In the genomic region with DNA sequence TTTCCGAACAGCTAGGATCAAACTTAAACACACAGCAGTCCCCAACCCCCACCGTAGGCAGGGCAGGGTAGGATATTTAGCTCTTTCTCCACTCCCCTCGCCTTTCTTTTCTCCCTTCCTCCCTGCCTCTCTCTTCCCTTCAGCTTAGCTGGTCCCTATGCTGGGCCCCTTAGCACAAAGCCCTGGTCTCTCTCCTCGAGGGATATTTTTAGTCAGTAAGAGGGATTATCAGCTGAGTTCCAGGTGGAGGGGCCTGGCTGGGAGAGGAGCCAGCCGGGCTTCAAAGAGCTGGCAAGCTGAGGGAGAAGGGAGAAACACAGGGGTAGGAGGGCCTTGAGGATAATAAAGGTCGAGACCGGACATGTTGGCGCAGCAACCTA, we compare ENCODE assay signal across 7 mouse cellular contexts. TPM values are rescaled to one million over a fixed set of nuclear protein-coding genes. Genes with fewer than 3 reads are reported as not detected.
A peak's percentile ranks its signal among the peaks of the same experiment; 100 is the strongest.
DNase-seq lines count a peak whose midpoint lies in the region; ATAC-seq and TF ChIP-seq lines count a peak whose summit lies in the region.

No protein-coding gene starts in this region.

- H3K9me3 ChIP-seq in heart, embryonic 10.5 days, result no peaks in the 10 kb centered on the region
- no peaks in the 10 kb centered on the region for H3K9me3 ChIP-seq in limb, embryonic 14.5 days (ENCODE audit: control insufficient read depth, low read length)

- intact Hi-C loops in left cerebral cortex, postnatal 36 days (cut with DNase I), result no loop called here

- no peak for TF ChIP-seq POLR2A in limb, embryonic 14.5 days (IDR thresholded peaks at IDR 0.05; ENCODE audit: borderline replicate concordance, extremely low read depth, insufficient read depth, insufficient read length)

- no peak overlapping the region for H3K4me2 ChIP-seq in limb, embryonic 14.5 days (replicated peaks; ENCODE audit: low read depth, low read length, severe bottlenecking)

- H3K9ac ChIP-seq in limb, embryonic 14.5 days (ENCODE audit: low read depth, low read length, severe bottlenecking), result 0 out of 2 replicates have a peak overlapping the region, but pooled peaks have one; percentile 21

- peak; percentile 80 for ATAC-seq in limb, embryonic 14.5 days (ENCODE audit: low FRiP score, low read depth)
- ATAC-seq in frontal cortex, adult (ENCODE audit: low TSS enrichment), result no peak

- H3K4me3 ChIP-seq in heart, embryonic 10.5 days, result peak overlapping the region; percentile 24; the same call in 1 of the 2 replicates
- H3K4me3 ChIP-seq in limb, embryonic 14.5 days (replicated peaks; ENCODE audit: low read length), result no peak overlapping the region

- DNase-seq in Muller cell, postnatal 12 days (ENCODE audit: inconsistent ontology term), result peak; percentile 56
- peak; percentile 30 for DNase-seq in adrenal gland, adult 8-10 months
- peak; percentile 92 for DNase-seq in heart, embryonic 10.5 days (ENCODE audit: low spot score)
- peak; percentile 25 for DNase-seq in limb, embryonic 14.5 days (ENCODE audit: low spot score)
- no peak for DNase-seq in cerebellum, adult 11 months
- DNase-seq in left cerebral cortex, postnatal 36 days (ENCODE audit: low spot score in 2 of 2), result no peak

- no peaks in the 10 kb centered on the region for H3K27me3 ChIP-seq in heart, embryonic 10.5 days (ENCODE audit: insufficient read depth, poor library complexity, severe bottlenecking)
- no peaks in the 10 kb centered on the region for H3K27me3 ChIP-seq in limb, embryonic 14.5 days (ENCODE audit: control insufficient read depth, insufficient read depth, low read length)

- H3K4me1 ChIP-seq in heart, embryonic 10.5 days, result peaks cover 54% of the 10 kb centered on the region
- peaks cover 14% of the 10 kb centered on the region; the same call in 1 of the 2 replicates for H3K4me1 ChIP-seq in limb, embryonic 14.5 days (ENCODE audit: control insufficient read depth, insufficient read depth, low read length)

- WGBS in heart, embryonic 10.5 days, result 13% methylated on average over 8 of the region's 8 CpGs
- 18% methylated on average over 8 of the region's 8 CpGs for WGBS in limb, embryonic 14.5 days

- H3K27ac ChIP-seq in heart, embryonic 10.5 days, result peak overlapping the region; percentile 90
- H3K27ac ChIP-seq in limb, embryonic 14.5 days (replicated peaks; ENCODE audit: low read depth, low read length), result peak overlapping the region; percentile 59

- H3K36me3 ChIP-seq in heart, embryonic 10.5 days, result peaks cover 15% of the 10 kb centered on the region
- H3K36me3 ChIP-seq in limb, embryonic 14.5 days (ENCODE audit: control insufficient read depth, insufficient read depth, low read length), result peaks cover under 1% of the 10 kb centered on the region; the same call in 1 of the 2 replicates

RNA-seq across cellular contexts. Expression of a gene that starts 19.3 kb away (rescaled TPM):
- total RNA-seq in adrenal gland, adult 8-10 months (2022), result 10 to 100 TPM; 28.5 to 49.4 (median 35.5) TPM
- polyA plus RNA-seq in heart, embryonic 10.5 days (2016; fragmentation: Nextera tagmentation; extraction: Ambion mirVana), result 21.7 and 31.2 TPM in 2 replicates
- 30.0 and 38.2 TPM in 2 replicates for polyA plus RNA-seq in limb, embryonic 14.5 days (2012; rRNA removed)
- 17.2 and 17.9 TPM in 2 replicates for polyA plus RNA-seq in limb, embryonic 14.5 days (2014; fragmentation: Nextera tagmentation; extraction: Ambion mirVana)
- 10 to 100 TPM; 40.8 to 51.6 TPM for total RNA-seq in left cerebral cortex, postnatal 36 days (2021)

Comparison
In these comparisons a context has a peak if more than half of its experiments do, and no peak if none do; other contexts are left out.
1. DNase-seq: peak in Muller cell, postnatal 12 days (single experiment), adrenal gland, adult 8-10 months (single experiment), heart, embryonic 10.5 days (single experiment) and limb, embryonic 14.5 days (single experiment); none in cerebellum, adult 11 months (single experiment) and left cerebral cortex, postnatal 36 days (0 of 2).